Mouse (Mus musculus) midbrain, embryonic 16.5 days (tissue): Measurements from ENCODE around the gene Sva. TPM values are rescaled to one million over a fixed set of nuclear protein-coding genes. Genes with fewer than 3 reads are reported as not detected.

ENCODE experiments used
- ATAC-seq: fragments of 200-750 bp; cut with Nextera tagmentation; 2 replicates; pipeline ENCODE4 v1.8.0; 2017; ENCODE audit warnings: moderate TSS enrichment
- H3K27ac ChIP-seq: fragments of 300-500 bp; sonication (generic); 2 replicates; pipeline ENCODE4 v1.5.1; 2014; ENCODE audit warnings: mild to moderate bottlenecking, low read length, mixed read lengths
- H3K27me3 ChIP-seq: fragments of 300-500 bp; sonication (generic); 2 replicates; pipeline ENCODE4 v1.6.1; 2014; ENCODE audit warnings: low read depth, low read length, mixed read lengths; ENCODE audit not compliant: control insufficient read depth, insufficient read depth
- H3K36me3 ChIP-seq: fragments of 300-500 bp; sonication (generic); 2 replicates; pipeline ENCODE4 v1.6.1; 2014; ENCODE audit warnings: mild to moderate bottlenecking, low read length, moderate library complexity, mixed read lengths; ENCODE audit not compliant: control insufficient read depth, insufficient read depth
- H3K4me1 ChIP-seq: fragments of 300-500 bp; sonication (generic); 2 replicates; pipeline ENCODE4 v1.6.1; 2014; ENCODE audit warnings: mild to moderate bottlenecking, low read length, mixed read lengths; ENCODE audit not compliant: control insufficient read depth, insufficient read depth
- H3K4me2 ChIP-seq: fragments of 300-500 bp; sonication (generic); 2 replicates; pipeline ENCODE4 v1.6.1; 2014; ENCODE audit warnings: mild to moderate bottlenecking, low read length, mixed read lengths
- H3K4me3 ChIP-seq: fragments of 300-500 bp; sonication (generic); 2 replicates; pipeline ENCODE4 v1.5.1; 2014; ENCODE audit warnings: low read depth, mild to moderate bottlenecking, low read length, moderate library complexity, mixed read lengths
- H3K9ac ChIP-seq: fragments of 300-500 bp; sonication (generic); 2 replicates; pipeline ENCODE4 v1.6.1; 2014; ENCODE audit warnings: low read depth, low read length, mixed read lengths
- H3K9me3 ChIP-seq: fragments of 300-500 bp; sonication (generic); replicated peaks from 2 replicates; pipeline ENCODE4 v1.6.1; 2014; ENCODE audit warnings: mild to moderate bottlenecking, low read length, mixed read lengths; ENCODE audit not compliant: control insufficient read depth, poor library complexity, severe bottlenecking
- polyA plus RNA-seq: library from polyadenylated mRNA; unstranded; fragments of >200 nt; fragmentation: Nextera tagmentation; extraction: Ambion mirVana; gene quantifications from 2 replicates; pipeline ENCODE4 v1.2.1, GENCODE M21; 2015

The Sva gene
- polyA plus RNA-seq: not detected in 2 replicates

- no peak for ATAC-seq
- Histone ChIP-seq H3K27me3 (no peaks in the 10 kb centered on the region), H3K4me2 (no peak within 1 kb of the TSS), H3K4me3 (no peak within 1 kb of the TSS), H3K27ac (no peak within 1 kb of the TSS), H3K9ac (no peak within 1 kb of the TSS), H3K4me1 (no peaks in the 10 kb centered on the region), H3K9me3 (no peaks in the 10 kb centered on the region), H3K36me3 (no peaks in the 10 kb centered on the region)
Measured at GRCm38 (mm10) chr6:42038094-42038493, at the start of gene Sva. Gene Sva (plus strand): TSS chr6:42038394.

Other genes with a start within 250 kb of the Sva start
- not detected in 2 replicates for gene Pip, start 190.9 kb upstream of the Sva start, polyA plus RNA-seq
- gene Sval2, start 185.4 kb upstream of the Sva start, polyA plus RNA-seq: not detected in 2 replicates
- gene Sval1, start 86.8 kb upstream of the Sva start, polyA plus RNA-seq: not detected in 2 replicates
- gene Sval3, start 70.3 kb upstream of the Sva start, polyA plus RNA-seq: not detected in 2 replicates
- gene Tas2r139, start 102.5 kb downstream of the Sva start, polyA plus RNA-seq: not detected in 2 replicates
- gene Tas2r144, start 176.9 kb downstream of the Sva start, polyA plus RNA-seq: not detected in 2 replicates
- gene Gstk1, start 207.5 kb downstream of the Sva start, polyA plus RNA-seq: 8.5 and 9.9 TPM in 2 replicates
- not detected in 2 replicates for gene Tmem139, start 223.6 kb downstream of the Sva start, polyA plus RNA-seq
- gene Casp2, start 226.6 kb downstream of the Sva start, polyA plus RNA-seq: 36.3 and 40.5 TPM in 2 replicates
- gene Clcn1, start 248.3 kb downstream of the Sva start, polyA plus RNA-seq: 1.3 and 1.5 TPM in 2 replicates